Mouse (Mus musculus) CD4-positive, CD25-positive, alpha-beta regulatory T cell, adult 4 months (primary cell): ENCODE measurements at regions not wholly inside any gene's neighbourhood (a gene's known extent, or its start where the extent isn't known, plus 50 kb on each side); places are given as distances from the start of the nearest gene placed in this dataset.

Source experiments
- ATAC-seq: one replicate; pipeline ENCODE4 v1.8.0; 2017

DNA sequence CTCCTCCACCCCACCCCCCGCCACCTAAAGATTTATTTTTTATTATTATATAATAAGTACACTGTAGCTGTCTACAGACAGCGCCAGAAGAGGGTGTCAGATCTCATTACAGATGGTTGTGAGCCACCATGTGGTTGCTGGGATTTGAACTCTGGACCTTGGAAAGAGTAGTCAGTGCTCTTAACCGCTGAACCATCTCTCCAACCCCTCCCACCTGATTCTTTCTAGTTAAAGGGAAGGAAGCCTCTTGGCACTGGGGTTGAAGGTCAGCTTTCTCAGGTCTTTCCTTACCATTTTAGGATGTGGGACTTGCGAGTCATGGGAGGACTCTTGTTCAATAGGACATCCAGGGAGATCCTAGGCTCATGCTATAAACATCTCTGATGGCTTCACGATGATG is 54.7 kb downstream of the Hes1 start:
- no peak for ATAC-seq

DNA sequence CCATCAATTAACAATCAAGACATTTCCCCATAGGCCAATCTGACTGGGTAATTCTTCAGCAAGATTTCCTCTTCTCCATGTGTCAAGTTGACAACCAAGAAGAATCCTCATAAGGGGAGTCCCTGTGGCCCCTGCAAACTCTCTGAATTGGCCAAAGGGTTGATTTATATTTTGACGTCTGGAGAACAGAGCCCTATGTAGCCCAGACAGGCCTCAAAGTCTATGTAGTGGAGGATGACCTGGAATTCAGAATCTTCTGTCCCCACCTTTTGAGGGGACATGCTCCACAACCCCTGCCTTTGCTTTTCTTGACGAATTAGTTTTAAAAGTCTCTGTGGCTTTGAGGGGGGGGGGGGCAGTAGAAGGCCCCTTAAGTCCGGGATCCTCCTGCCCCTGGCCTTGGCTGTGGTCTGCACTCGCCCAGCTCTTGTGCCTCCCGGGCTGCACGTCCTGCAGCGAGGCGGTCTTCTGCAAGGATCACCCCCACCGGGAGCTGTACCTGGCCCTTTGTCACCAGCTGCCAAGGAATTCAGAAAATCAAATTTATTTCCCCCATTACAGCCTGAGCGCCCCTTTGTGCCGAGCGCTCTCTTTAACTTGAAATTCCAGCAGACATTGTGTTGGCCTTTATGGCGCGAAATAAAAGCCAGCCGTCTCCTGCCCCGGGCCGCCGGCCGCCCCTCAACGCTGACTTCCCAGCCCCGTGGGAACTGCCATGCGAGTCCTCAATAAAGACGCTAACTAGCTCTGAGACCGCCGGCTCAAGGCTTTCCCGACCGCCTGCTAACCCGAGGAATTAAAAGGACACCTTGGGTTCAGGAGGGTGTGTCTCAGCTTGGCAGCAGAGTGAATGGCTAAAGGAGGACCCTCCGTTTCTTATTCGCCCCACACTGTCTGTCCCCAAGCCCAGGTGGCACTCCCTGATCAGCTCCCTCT is 56.4 kb downstream of the Hes1 start:
- ATAC-seq = no peak

DNA sequence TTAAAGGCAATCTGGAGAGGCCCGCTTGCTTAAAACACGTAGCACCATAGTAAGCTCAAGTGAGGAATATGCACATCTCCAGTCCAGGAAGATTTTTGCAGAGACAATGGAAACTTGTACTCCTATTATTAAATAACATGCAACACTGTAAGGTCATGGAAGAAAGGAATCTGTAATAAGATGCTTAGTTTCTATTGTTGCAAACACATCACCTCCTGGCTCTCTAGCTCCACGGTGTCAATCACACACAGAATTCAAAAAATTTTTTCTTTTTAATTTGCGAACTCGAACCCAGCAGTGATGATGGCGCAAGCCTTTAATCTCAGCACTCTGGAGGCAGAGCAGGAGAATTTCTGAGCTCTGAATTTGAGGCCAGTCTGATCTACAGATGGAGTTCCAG is 57.4 kb downstream of the Hes1 start:
- ATAC-seq = no peak

DNA sequence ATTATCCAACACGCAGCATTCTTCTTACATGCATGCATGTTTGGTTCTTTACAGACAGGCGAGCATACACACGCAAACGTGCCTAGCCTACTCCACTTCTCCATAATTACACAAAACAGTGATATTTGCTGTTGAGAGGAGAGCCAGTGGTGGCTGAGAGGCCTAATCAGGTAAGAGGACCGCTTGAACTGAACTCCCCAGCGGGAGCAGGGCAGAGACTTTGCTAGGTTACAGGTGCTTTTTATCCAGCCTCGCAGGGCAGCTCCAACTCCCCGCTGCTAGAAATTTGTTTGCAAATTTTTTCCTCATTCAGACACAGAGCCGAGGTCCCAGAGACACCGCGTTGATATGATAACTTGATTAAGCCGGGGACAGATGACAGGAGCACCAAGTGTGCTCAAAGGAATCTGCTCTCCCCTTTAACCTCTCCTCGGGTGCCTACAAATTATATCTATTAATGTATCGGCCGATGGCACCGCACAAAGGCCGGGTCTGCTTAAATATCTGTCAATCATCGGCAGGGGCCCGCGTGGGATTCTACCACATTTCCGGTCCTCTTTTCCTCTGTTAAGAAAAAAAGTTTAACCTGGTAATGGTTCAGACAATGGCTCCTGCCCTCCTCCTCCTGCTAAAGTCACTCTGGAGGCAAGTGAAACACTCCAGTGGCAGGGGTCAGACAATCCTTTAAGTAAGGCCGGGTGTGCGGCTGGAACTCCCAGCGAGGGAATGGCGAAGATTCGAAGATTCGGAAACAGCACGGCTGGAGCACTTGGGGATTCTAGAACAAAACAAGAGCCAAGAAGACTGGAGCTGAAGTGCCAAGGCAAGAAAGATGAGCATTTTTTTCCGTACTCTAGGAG is 58.3 kb downstream of the Hes1 start:
- no peak for ATAC-seq

DNA sequence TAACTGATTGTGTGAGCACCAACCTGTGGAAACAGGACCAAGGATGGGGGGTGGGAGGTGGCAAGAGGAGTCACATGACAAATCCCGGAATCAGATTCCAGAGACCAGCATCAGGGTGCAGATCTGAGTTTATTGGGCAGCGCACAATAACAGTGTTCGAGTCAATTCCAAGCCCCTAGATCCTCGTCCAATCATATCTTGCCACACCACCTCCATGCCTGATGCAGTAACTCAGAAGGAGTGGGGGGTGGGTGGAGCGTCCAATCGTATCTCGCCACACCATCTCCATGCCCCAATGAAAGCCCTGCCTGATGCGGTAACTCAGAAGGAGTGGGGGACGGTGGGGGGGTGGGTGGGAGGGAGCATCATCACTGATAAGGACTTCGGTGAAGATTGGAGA is 62.8 kb downstream of the Hes1 start:
- ATAC-seq = no peak

DNA sequence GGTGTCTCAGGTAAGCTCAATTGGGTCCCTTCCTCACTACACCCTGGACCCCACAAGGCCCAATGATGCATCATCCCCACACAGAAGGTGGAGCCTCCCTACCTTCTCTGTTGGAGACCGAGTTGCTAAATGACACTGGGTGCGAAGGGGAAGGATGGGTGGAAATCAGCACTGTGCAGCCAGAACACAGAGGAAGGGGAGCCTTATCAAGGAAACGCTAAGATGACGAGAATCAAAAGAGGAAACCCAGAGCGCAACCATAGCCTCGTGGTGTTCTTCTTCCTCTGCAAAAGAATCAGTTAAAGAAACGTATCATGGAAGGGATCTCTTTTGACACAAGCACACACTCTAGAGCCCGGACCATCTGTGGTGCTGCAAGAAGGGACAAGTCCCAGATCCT is 64.6 kb downstream of the Hes1 start:
- ATAC-seq = no peak

DNA sequence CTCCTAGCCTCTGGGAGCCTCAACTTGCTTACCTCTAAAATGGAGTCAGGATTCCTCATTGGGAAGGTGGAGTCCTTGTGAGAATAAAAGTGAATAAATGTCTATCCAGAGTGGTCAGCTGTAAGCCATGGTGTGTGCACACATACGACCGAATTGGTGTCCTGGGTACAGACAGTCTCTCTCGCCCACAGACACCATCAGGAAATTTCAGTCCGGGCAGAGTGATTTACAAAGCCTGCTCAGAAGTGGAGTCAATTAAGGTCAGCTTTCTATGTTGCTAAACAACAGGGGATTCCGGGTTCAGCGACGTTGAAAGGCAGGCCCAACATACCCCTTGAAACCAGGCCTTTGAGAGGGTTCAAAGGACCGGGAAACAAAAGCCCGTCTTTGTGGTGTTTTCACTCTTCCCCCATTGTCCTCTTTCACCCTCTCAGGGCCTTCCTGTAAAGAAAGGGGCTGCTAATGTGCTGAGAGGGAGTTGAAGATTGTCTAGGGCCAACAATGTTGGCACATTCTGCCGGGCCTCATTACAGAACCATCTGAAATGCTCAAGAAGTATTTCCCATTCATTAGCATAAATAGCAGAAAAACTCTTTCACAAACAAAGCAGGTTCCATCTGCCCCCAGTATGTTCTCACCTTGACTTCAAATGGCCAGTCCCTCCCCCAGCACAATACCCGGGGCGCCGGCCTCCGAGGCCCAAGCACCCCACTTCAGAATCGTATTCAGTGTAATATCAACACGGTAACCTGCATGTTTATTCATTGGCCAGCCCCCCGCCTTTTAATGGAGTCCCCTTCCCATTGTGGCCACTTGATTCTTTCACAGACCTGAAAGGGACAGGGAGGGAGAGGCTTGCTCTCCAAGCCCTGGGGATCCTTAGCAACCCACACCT is 65.3 kb downstream of the Hes1 start:
- ATAC-seq = no peak

DNA sequence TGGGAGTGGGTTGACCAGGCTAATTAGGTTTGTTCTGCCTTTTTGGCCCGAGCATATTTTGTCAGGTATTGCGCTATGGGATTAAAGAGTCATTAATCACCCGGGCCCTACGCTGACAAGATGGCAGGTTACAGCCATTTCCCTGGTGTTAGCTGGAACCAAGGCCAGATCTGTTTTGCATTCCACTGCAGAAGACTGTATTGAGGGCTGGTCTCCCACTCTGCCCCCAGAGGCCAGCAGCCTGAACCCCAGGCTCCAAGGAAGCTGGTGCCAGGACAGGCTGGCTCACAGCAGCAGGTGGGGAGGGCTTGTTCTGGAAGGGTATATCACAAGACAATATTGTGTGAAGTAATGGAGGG is 65.9 kb downstream of the Hes1 start:
- ATAC-seq = no peak

DNA sequence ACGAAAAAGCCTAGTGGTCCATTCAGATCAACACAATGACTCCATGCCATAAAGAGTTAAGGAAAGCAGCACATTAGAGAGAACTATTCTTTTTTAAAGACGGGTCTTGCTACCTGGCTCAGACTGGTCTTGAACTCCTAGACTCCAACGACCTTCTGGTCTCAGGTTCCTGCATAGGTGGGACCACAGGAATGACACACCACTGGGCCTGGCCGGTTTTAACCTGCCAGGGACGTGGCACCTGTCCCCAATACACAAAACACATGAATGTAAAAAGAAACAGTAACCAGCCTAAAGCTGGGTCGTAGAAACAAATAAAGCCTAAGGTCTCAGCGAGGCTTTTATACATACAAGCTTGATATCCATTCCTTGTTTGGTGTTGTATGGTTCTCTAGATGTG is 67.9 kb downstream of the Hes1 start:
- no peak for ATAC-seq

DNA sequence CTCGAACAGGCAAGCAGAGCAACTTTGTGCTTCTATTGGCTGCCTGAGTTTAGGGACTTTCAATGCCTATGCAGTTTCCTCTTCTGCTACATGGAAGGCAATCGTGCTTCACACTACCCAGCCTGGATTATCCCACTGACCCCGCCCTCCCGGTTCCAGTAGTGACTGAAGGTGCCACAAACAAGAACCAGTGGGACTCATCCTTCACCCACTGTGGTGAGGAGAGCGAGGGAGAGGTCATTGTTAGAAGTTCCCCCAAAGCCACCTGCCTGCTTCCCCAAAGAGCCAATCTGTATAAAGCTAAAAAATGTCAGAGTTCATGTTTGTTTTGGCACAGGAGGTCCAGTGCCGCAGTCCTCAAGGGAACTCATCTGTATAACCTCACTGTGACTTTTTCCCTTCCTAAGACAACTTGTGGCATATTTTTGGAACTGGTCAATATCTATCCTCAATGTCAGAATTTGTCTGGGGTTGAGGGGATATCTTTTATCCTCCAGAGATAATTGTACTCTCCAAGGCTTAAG is 70.5 kb downstream of the Hes1 start:
- no peak for ATAC-seq

DNA sequence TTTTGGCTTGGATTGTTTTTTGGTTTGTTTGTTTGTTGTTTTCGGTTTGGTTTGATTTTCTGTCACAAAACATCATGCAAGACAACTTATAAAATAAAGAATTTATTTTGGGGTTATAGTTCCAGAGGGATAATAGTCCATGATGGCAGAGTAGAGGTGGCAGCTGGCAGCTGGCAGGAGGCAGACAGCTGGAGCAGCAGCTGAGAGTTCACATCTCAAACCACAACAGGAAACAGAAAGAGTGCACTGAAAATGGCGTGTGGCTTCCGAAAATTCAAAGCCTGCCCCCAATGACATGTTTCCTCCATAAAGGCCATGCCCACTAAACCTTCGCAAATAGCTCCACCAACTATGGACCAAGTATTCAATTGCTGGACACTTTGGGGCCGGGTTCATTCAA is 72.7 kb downstream of the Hes1 start:
- ATAC-seq = no peak

DNA sequence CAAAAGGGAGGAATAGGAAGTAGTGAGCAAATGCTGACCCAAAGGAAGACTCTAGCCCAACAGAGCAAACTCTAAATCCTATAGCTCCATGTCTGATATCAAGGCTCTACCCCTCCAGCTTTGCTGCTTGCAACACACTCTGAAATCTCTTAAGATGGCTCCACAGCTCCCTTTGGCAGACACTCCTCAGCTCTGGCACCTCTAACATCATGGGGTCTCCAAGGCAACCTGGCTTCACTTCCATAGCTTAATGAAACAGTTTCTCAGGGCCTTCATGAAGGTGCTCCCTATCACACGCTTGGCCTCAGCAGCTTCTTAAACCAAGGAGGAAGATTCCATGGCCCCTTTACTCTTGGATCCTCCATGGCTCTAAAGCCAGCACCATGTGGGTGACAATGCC is 73.6 kb downstream of the Hes1 start:
- no peak for ATAC-seq

DNA sequence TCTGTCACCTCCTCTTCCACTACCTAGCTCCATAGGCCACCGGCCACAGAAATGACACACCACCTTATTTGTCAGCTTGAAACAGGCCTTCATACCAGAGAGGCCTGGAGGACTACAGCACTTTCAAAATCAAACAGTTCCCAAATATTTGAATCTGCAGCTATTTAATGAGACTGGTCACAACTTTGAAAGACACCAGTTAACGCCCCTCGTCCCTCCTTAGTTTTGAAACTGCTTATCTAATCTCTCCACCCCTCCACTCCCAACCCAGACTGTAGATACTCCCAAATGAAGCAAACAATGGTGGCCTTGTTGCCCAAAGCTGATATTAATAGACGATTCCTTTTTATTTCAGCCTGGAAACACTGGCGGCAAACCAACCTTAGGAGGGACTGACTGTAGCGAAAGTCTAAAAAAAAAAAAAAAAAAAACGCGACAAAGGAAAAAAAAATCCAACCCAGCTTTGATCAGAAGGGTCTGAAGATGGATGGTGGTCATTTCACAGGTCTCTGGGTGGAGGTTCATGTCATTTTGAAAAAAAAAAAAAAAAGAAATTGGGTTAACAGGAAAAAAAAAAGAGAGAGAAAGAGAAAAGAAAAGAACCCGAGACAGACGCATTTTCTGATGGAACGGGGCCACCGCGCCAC is 80.8 kb downstream of the Hes1 start:
- ATAC-seq = no peak

DNA sequence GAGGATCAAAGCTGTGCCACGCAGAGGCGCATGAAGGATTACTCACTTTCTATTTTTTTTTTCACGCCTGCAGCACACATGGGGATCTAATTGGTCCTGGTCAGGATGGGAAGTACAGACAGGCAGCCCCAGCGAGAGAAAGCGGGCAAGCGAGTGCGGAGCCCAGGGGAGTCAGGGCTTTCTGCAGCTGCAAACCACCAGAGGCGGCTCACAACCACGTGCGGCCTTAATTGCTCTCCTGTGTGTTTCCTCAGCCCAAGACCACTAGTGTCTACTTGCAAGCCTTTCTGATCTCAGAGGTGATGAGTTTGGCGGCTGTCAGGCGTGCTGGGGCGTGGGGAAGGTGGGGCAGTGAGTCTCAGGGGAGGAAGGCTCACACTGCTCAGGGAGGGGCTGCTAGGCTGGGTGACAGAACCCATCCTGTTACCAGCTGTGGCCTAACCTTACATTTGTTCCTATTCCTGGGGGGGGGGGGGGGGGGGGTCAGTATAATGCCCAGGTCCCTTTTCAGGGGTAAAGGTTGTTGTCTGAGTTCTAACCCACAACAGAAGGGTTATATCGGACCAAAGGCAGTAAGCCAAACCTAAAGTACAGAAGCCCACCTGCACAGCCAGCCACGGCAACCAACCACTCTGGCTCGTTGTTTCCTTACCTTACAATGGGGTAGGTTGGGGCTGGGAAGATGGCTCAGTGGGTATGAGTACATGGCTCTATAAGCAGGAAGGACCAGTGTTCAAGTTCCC is 81.5 kb downstream of the Hes1 start:
- ATAC-seq = no peak

DNA sequence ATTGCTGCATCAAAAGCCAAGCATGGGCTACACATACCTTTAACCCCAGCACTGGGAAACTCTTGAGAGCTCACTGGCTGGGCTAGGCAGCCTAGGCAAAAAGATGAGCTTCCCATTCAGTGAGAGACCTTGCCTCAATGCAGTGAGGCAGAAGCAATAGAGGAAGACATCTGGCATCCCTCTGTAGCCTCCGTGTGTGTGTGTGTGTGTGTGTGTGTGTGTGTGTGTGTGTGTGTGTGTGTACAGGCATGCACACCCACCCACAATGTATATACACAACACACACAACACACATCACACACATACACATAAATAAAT is 82.0 kb downstream of the Hes1 start:
- no peak for ATAC-seq

DNA sequence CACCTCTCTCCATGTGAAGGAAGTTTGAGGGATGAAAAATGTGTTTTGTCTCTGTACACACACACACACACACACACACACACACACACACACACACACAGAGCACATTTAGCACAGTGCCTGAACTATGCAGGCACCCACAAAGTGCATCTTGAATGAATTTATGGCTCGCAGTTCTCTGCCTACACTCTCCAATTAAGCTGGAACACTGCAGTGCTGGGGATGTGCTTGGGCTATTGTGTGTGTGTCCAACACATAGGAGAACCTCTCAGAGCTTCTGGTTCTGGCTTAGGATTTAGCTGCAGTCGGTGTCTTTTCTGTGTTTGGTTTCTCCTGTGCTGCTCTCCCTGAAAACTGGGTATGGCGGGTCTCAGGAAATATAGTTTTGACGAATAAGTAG is 83.1 kb downstream of the Hes1 start:
- ATAC-seq = no peak

DNA sequence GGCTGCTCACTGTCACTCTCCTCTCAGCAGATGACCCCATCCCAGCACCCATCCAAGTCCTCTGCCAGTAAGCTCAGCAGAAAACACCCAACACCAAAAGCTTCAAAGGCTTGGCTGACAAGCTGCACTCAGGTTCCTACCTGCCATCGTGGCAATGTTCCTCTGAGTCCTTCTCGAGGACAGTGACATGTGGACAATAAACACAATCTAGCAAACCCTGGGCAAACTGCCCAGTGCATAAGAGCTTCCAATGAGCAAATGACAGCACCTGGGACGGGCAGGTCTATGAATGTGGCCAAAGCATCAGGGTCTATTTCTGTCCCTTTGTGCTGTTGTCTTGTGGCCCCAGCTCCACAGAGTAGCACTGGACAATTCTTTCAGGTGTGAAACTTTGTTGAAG is 86.9 kb downstream of the Hes1 start:
- ATAC-seq = no peak

DNA sequence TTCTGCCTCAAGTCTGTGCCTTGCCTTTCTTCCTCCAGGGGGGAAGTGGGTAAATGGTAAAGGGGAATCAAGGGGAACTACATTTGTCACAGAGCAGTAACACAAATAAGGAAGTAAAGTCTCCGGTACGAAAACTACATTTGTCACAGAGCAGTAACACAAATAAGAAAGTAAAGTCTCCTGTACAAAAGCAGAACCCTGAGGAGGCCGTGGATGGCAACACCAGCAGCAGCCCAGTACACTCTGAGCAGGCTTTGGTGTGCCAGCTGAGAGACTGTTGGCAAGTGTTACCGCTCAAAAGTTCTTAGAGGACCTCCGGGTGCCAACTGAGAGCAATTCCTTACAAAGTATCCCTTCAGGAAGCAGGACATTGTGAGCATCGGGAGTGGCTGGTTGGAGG is 90.9 kb downstream of the Hes1 start:
- no peak for ATAC-seq

DNA sequence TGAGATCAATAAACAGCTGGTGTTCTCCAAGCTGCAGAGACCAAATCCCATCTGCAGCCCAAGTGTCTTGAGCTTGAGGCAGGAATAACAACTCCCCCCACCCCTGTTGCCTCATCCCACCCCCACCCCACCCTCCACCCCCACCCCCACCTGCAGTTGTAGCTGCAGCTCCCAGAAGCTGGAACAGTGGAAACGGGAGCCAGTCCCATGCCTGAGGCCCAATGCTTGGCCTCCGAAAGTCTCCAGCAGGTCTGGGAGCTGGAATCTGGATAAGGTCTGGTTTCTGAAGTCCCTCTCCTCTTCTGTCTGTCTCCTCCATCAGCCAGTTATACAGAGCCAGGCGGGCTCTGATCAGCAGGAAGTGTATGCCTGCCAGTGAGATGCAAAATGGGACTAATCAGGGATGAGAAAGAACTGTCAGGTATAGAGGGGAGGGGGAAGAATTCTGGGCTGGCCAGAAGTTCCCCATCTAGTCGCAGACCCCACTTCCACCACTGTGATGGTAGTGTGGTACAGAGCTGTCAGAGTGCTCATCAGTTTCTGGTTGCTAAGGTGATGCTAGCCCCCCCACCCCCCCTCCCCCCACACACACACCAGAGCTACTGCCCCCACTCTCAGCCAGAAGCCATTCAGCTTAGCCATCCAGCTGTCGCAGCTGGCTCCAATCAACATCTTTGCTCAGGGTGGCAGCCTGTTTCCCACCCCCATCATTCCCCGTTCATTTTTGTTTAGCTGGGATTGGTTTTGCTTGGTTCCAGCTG is 91.5 kb downstream of the Hes1 start:
- ATAC-seq = no peak

DNA sequence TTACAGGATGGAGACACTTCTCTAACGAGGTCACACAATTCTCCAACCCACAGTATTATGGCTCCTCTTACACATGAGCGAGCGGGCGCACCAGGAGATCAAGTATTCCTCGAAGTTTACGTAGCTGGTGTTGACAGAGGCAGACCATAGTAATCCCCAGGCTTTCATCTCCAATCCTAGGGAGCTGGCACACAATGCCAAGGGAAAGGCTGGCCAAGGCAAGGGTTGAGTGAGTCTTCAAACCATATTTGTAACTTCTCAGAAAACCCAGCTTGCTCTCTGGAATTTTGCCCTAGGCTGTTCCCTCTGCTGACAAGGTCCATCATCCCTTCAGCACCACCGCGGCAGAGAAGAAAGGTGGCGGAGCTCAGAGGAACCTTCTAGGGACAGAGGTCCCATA is 94.0 kb downstream of the Hes1 start:
- no peak for ATAC-seq

DNA sequence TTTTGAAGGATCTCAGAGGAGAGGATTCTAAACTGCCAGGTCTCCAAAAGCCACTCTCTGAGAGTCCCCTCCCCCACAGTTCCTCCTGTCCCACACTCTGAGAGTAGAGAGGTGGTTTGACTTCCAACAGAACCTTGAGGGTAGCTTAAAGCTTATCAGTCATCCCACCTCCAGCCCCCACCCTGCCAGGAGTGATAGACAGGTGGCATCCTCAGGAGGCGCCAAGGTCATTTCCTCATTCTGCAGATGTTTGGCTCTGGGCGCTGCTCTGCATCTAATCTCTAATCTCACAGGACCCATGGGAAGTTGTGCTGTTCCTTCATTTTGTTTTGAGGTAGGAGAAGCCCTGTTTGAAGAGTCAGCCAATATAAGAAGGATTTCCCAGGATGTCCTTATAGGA is 96.2 kb downstream of the Hes1 start:
- ATAC-seq = no peak
